Mouse (Mus musculus) small intestine, adult 2 months (tissue): ENCODE data around the gene Olfr780.

Source experiments
- CTCF ChIP-seq: fragments of 200-500 bp; IDR thresholded peaks from 2 replicates; pipeline ENCODE4 v1.5.1; 2012; ENCODE audit warnings: low read depth, mild to moderate bottlenecking, control low read depth, inconsistent platforms, low read length, moderate library complexity, mixed read lengths; ENCODE audit not compliant: insufficient replicate concordance, insufficient read length; ENCODE audit errors: extremely low read depth
- POLR2A ChIP-seq: fragments of 200-500 bp; IDR thresholded peaks from 2 replicates; pipeline ENCODE4 v1.6.1; 2012; ENCODE audit warnings: low read depth, mild to moderate bottlenecking, control low read depth, inconsistent platforms, low read length, moderate library complexity

DNA sequence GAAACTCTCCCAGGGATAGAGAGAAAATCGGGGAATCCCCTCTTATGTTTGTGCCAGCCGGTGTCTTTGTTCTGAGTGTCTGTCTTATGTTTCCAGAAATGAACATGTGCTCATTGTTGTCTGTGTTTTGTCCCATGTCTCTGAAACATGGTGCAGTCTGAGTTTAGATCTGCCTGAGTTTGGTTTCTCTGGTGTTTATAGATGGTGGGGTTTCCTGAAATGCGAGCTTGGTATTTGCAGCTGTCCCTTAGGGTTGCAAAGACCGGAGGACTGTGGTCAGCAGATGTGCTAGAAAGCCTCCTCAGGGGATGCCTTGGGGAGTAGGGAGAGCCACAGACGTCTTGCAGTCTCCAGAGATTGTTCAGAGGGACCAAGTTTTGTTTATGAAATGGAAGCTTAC is 39.4 kb downstream of the Olfr780 start:
- TF ChIP-seq CTCF: no peak
- TF ChIP-seq POLR2A: no peak
